33 mouse cellular contexts compared by ENCODE assay signal in the genomic region with DNA sequence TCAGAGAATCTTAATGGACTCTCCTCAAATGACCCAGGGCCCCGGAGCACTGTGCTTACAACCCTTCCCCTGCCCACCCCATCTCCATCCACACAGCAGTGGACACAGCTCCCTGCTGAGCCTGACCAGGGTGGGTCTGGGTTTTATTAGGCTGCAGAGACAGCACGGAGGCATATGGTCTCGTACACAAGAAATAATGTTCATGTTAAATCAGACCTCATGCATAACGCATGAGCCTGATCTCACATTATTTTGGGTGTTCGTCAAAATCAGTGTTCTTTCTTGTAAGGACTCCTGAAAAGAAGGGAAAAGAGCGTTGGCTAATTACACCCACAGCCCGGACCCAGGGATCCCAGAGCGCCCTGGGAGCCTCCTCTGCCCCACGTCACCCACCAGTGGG. TPM values are rescaled to one million over a fixed set of nuclear protein-coding genes. Genes with fewer than 3 reads are reported as not detected.
DNase-seq lines count a peak whose midpoint lies in the region; ATAC-seq and TF ChIP-seq lines count a peak whose summit lies in the region.
"Had no signal": no experiment of that assay in that cellular context is flagged by ENCODE, and none has a peak within 500 bp of the region (broad histone marks: within the 10 kb centered on the region; RNA-seq: fewer than 3 reads in every experiment).

No protein-coding gene starts in this region.

- H3K4me3 ChIP-seq in embryonic facial prominence, embryonic 11.5 days (ENCODE audit: low read depth, low read length) = no peak overlapping the region
- H3K4me3 ChIP-seq in embryonic facial prominence, embryonic 10.5 days = no peak overlapping the region
- H3K4me3 ChIP-seq in midbrain, embryonic 12.5 days = no peak overlapping the region
- no peak overlapping the region for H3K4me3 ChIP-seq in midbrain, postnatal 0 days (ENCODE audit: low read depth, low read length)
- no peak overlapping the region for H3K4me3 ChIP-seq in midbrain, embryonic 13.5 days (replicated peaks)
- no peak overlapping the region for H3K4me3 ChIP-seq in neural tube, embryonic 13.5 days
- H3K4me3 ChIP-seq: gastrocnemius, adult 2 months; heart, embryonic 10.5 days; intestine, embryonic 15.5 days; layer of hippocampus, adult 2 months; limb, embryonic 13.5 days; liver, embryonic 12.5 days had no signal

- no peak for ATAC-seq in embryonic facial prominence, embryonic 11.5 days (replicated peaks; ENCODE audit: insufficient number of reproducible peaks, low FRiP score, low TSS enrichment, low read depth)
- ATAC-seq in midbrain, embryonic 12.5 days (ENCODE audit: low FRiP score, low read depth) = no peak
- no peak for ATAC-seq in midbrain, postnatal 0 days (ENCODE audit: low FRiP score)
- no peak for ATAC-seq in midbrain, embryonic 13.5 days
- no peak for ATAC-seq in neural tube, embryonic 13.5 days (ENCODE audit: low read depth)
- ATAC-seq: activated CD4-positive, CD25-positive, alpha-beta regulatory T cell, adult 4 months; hindbrain, embryonic 16.5 days; intestine, embryonic 15.5 days; liver, embryonic 12.5 days had no signal

- WGBS in embryonic facial prominence, embryonic 11.5 days = 62% methylated on average over 9 of the region's 9 CpGs
- 71% methylated on average over 9 of the region's 9 CpGs for WGBS in embryonic facial prominence, embryonic 10.5 days
- WGBS in midbrain, embryonic 12.5 days = 59% methylated on average over 9 of the region's 9 CpGs
- WGBS in midbrain, postnatal 0 days = 48% methylated on average over 9 of the region's 9 CpGs
- WGBS in midbrain, embryonic 13.5 days = 46% methylated on average over 9 of the region's 9 CpGs
- 34% methylated on average over 9 of the region's 9 CpGs for WGBS in neural tube, embryonic 13.5 days

- TF ChIP-seq CTCF in midbrain, postnatal 0 days (IDR thresholded peaks at IDR 0.05) = no peak

- no peaks in the 10 kb centered on the region for H3K9me3 ChIP-seq in embryonic facial prominence, embryonic 11.5 days (replicated peaks; ENCODE audit: control insufficient read depth, low read length)
- no peaks in the 10 kb centered on the region for H3K9me3 ChIP-seq in embryonic facial prominence, embryonic 10.5 days
- H3K9me3 ChIP-seq in midbrain, embryonic 12.5 days = no peaks in the 10 kb centered on the region
- H3K9me3 ChIP-seq in midbrain, postnatal 0 days (ENCODE audit: low read length) = no peaks in the 10 kb centered on the region
- H3K9me3 ChIP-seq in midbrain, embryonic 13.5 days = no peaks in the 10 kb centered on the region
- no peaks in the 10 kb centered on the region for H3K9me3 ChIP-seq in neural tube, embryonic 13.5 days
- H3K9me3 ChIP-seq: heart, embryonic 10.5 days; intestine, embryonic 15.5 days; limb, embryonic 13.5 days; liver, embryonic 12.5 days had no signal

- H3K4me1 ChIP-seq in embryonic facial prominence, embryonic 11.5 days (ENCODE audit: control insufficient read depth, insufficient read depth, low read length) = no peaks in the 10 kb centered on the region
- peaks cover 32% of the 10 kb centered on the region for H3K4me1 ChIP-seq in embryonic facial prominence, embryonic 10.5 days
- peaks cover 50% of the 10 kb centered on the region for H3K4me1 ChIP-seq in midbrain, embryonic 12.5 days
- 0 out of 2 replicates have a peak, but pooled peaks cover 8% of the 10 kb centered on the region for H3K4me1 ChIP-seq in midbrain, postnatal 0 days (ENCODE audit: insufficient read depth, low read length)
- H3K4me1 ChIP-seq in midbrain, embryonic 13.5 days (replicated peaks) = peaks cover 61% of the 10 kb centered on the region
- peaks cover 43% of the 10 kb centered on the region for H3K4me1 ChIP-seq in neural tube, embryonic 13.5 days (replicated peaks)

- H3K27ac ChIP-seq in embryonic facial prominence, embryonic 11.5 days (replicated peaks; ENCODE audit: low read depth, low read length) = no peak overlapping the region
- no peak overlapping the region for H3K27ac ChIP-seq in embryonic facial prominence, embryonic 10.5 days (replicated peaks)
- 0 out of 2 replicates have a peak overlapping the region, but pooled peaks have one; percentile 25 for H3K27ac ChIP-seq in midbrain, embryonic 12.5 days (replicated peaks)
- H3K27ac ChIP-seq in midbrain, postnatal 0 days (ENCODE audit: low read depth, low read length) = no peak overlapping the region
- 0 out of 2 replicates have a peak overlapping the region, but pooled peaks have one; percentile 30 for H3K27ac ChIP-seq in midbrain, embryonic 13.5 days
- no peak overlapping the region; the same call in 1 of the 2 replicates for H3K27ac ChIP-seq in neural tube, embryonic 13.5 days (replicated peaks)
- H3K27ac ChIP-seq: gastrocnemius, adult 2 months; heart, embryonic 10.5 days; intestine, embryonic 15.5 days; layer of hippocampus, adult 2 months; limb, embryonic 13.5 days; liver, embryonic 12.5 days; stomach, postnatal 0 days had no signal

- H3K36me3 ChIP-seq in embryonic facial prominence, embryonic 11.5 days (replicated peaks; ENCODE audit: control insufficient read depth, insufficient read depth, low read depth, low read length) = no peaks in the 10 kb centered on the region
- H3K36me3 ChIP-seq in embryonic facial prominence, embryonic 10.5 days (replicated peaks) = no peaks in the 10 kb centered on the region
- H3K36me3 ChIP-seq in midbrain, embryonic 12.5 days = no peaks in the 10 kb centered on the region
- no peaks in the 10 kb centered on the region for H3K36me3 ChIP-seq in midbrain, postnatal 0 days (ENCODE audit: insufficient read depth, low read length)
- H3K36me3 ChIP-seq in midbrain, embryonic 13.5 days = no peaks in the 10 kb centered on the region
- H3K36me3 ChIP-seq in neural tube, embryonic 13.5 days = no peaks in the 10 kb centered on the region
- H3K36me3 ChIP-seq: heart, embryonic 10.5 days; intestine, embryonic 15.5 days; limb, embryonic 13.5 days; liver, embryonic 12.5 days had no signal

- peaks cover 19% of the 10 kb centered on the region for H3K27me3 ChIP-seq in embryonic facial prominence, embryonic 11.5 days (ENCODE audit: control insufficient read depth, insufficient read depth, low read length)
- H3K27me3 ChIP-seq in embryonic facial prominence, embryonic 10.5 days (replicated peaks; ENCODE audit: low read depth, poor library complexity, severe bottlenecking) = peaks cover 100% of the 10 kb centered on the region
- H3K27me3 ChIP-seq in midbrain, embryonic 12.5 days = peaks cover 75% of the 10 kb centered on the region
- peaks cover 22% of the 10 kb centered on the region for H3K27me3 ChIP-seq in midbrain, postnatal 0 days (ENCODE audit: insufficient read depth, low read length)
- H3K27me3 ChIP-seq in midbrain, embryonic 13.5 days = peaks cover 68% of the 10 kb centered on the region
- H3K27me3 ChIP-seq in neural tube, embryonic 13.5 days = peaks cover 93% of the 10 kb centered on the region

- H3K9ac ChIP-seq in embryonic facial prominence, embryonic 11.5 days (replicated peaks; ENCODE audit: low read length) = no peak overlapping the region
- H3K9ac ChIP-seq in midbrain, embryonic 12.5 days (replicated peaks) = 0 out of 2 replicates have a peak overlapping the region, but pooled peaks have one; percentile 21
- H3K9ac ChIP-seq in midbrain, postnatal 0 days (replicated peaks; ENCODE audit: low read length, poor library complexity, severe bottlenecking) = no peak overlapping the region
- no peak overlapping the region; the same call in 1 of the 2 replicates for H3K9ac ChIP-seq in midbrain, embryonic 13.5 days (replicated peaks)
- 0 out of 2 replicates have a peak overlapping the region, but pooled peaks have one; percentile 3 for H3K9ac ChIP-seq in neural tube, embryonic 13.5 days
- H3K9ac ChIP-seq: intestine, embryonic 15.5 days; limb, embryonic 13.5 days; liver, embryonic 12.5 days had no signal

- peak; percentile 12 for DNase-seq in embryonic facial prominence, embryonic 11.5 days (ENCODE audit: low spot score)
- no peak for DNase-seq in embryonic facial prominence, embryonic 10.5 days (ENCODE audit: low spot score)
- no peak for DNase-seq in midbrain, postnatal 0 days (ENCODE audit: low spot score)
- DNase-seq in thymus, postnatal 36 days = no peak
- no peak for DNase-seq in adrenal gland, postnatal 36 days
- DNase-seq: adrenal gland, adult 8-10 months; cerebellum, adult 9-10 months; gastrocnemius, adult 2 months; heart, postnatal 4 days; kidney, adult 9 months; kidney, postnatal 14 days; layer of hippocampus, postnatal 36 days; lung, adult 2 months; lung, postnatal 14 days; right cerebral cortex, postnatal 14 days; thymus, adult 2 months had no signal

- H3K4me2 ChIP-seq in embryonic facial prominence, embryonic 11.5 days (ENCODE audit: low read depth, low read length) = no peak overlapping the region
- H3K4me2 ChIP-seq in midbrain, embryonic 12.5 days (replicated peaks) = peak overlapping the region; percentile 22; the same call in 1 of the 2 replicates
- no peak overlapping the region for H3K4me2 ChIP-seq in midbrain, postnatal 0 days (ENCODE audit: low read depth, low read length, poor library complexity, severe bottlenecking)
- 0 out of 2 replicates have a peak overlapping the region, but pooled peaks have one; percentile 6 for H3K4me2 ChIP-seq in midbrain, embryonic 13.5 days (replicated peaks)
- H3K4me2 ChIP-seq in neural tube, embryonic 13.5 days = peak overlapping the region; percentile 2
- H3K4me2 ChIP-seq: intestine, embryonic 15.5 days; limb, embryonic 13.5 days; liver, embryonic 12.5 days had no signal

RNA-seq across cellular contexts. Expression of a gene that starts 7.6 kb away (rescaled TPM):
- 2.1 and 3.4 TPM in 2 replicates for polyA plus RNA-seq in embryonic facial prominence, embryonic 11.5 days (2014; fragmentation: Nextera tagmentation; extraction: Ambion mirVana)
- 1.7 and 2.5 TPM in 2 replicates for polyA plus RNA-seq in embryonic facial prominence, embryonic 10.5 days (2016; fragmentation: Nextera tagmentation; extraction: Ambion mirVana)
- 26.2 and 30.5 TPM in 2 replicates for polyA plus RNA-seq in midbrain, embryonic 12.5 days (2016; fragmentation: Nextera tagmentation; extraction: Ambion mirVana)
- 17.7 and 19.8 TPM in 2 replicates for total RNA-seq in midbrain, postnatal 0 days (2014; rRNA removed)
- 11.4 and 11.5 TPM in 2 replicates for polyA plus RNA-seq in midbrain, postnatal 0 days (2015; fragmentation: Nextera tagmentation; extraction: Ambion mirVana)
- polyA plus RNA-seq in midbrain, embryonic 13.5 days (2015; fragmentation: Nextera tagmentation; extraction: Ambion mirVana) = 14.2 and 19.3 TPM in 2 replicates
- 8.0 and 8.7 TPM in 2 replicates for polyA plus RNA-seq in neural tube, embryonic 13.5 days (2015; fragmentation: Nextera tagmentation; extraction: Ambion mirVana)
- total RNA-seq in adrenal gland, postnatal 36 days (2021) = under 1 TPM in 1 of 2 experiments, not detected in 1; 0.10 TPM
- total RNA-seq: common myeloid progenitor, adult 5-6 weeks; megakaryocyte progenitor cell, adult 5-6 weeks; monocyte, adult 5-6 weeks; neutrophil, adult 5-6 weeks had no signal
- polyA plus RNA-seq: activated CD4-positive, CD25-positive, alpha-beta regulatory T cell, adult 4 months had no signal

RNA-seq across cellular contexts. Expression of a gene that starts 29.2 kb away (rescaled TPM):
- polyA plus RNA-seq in embryonic facial prominence, embryonic 11.5 days (2014; fragmentation: Nextera tagmentation; extraction: Ambion mirVana) = 77.1 and 90.3 TPM in 2 replicates
- polyA plus RNA-seq in embryonic facial prominence, embryonic 10.5 days (2016; fragmentation: Nextera tagmentation; extraction: Ambion mirVana) = 70.8 and 78.6 TPM in 2 replicates
- 61.9 and 63.0 TPM in 2 replicates for polyA plus RNA-seq in midbrain, embryonic 12.5 days (2016; fragmentation: Nextera tagmentation; extraction: Ambion mirVana)
- total RNA-seq in midbrain, postnatal 0 days (2014; rRNA removed) = 10.3 and 10.9 TPM in 2 replicates
- polyA plus RNA-seq in midbrain, postnatal 0 days (2015; fragmentation: Nextera tagmentation; extraction: Ambion mirVana) = 30.7 and 31.7 TPM in 2 replicates
- 48.3 and 51.1 TPM in 2 replicates for polyA plus RNA-seq in midbrain, embryonic 13.5 days (2015; fragmentation: Nextera tagmentation; extraction: Ambion mirVana)
- polyA plus RNA-seq in neural tube, embryonic 13.5 days (2015; fragmentation: Nextera tagmentation; extraction: Ambion mirVana) = 49.2 and 54.2 TPM in 2 replicates
- total RNA-seq in adrenal gland, postnatal 36 days (2021) = 10 to 100 TPM; 30.0 to 40.6 TPM

RNA-seq across cellular contexts. Expression of a gene that starts 36.3 kb away (rescaled TPM):
- 9.7 and 10.7 TPM in 2 replicates for polyA plus RNA-seq in embryonic facial prominence, embryonic 11.5 days (2014; fragmentation: Nextera tagmentation; extraction: Ambion mirVana)
- polyA plus RNA-seq in embryonic facial prominence, embryonic 10.5 days (2016; fragmentation: Nextera tagmentation; extraction: Ambion mirVana) = 10.8 and 15.5 TPM in 2 replicates
- 2.6 and 4.1 TPM in 2 replicates for polyA plus RNA-seq in midbrain, embryonic 12.5 days (2016; fragmentation: Nextera tagmentation; extraction: Ambion mirVana)
- total RNA-seq in midbrain, postnatal 0 days (2014; rRNA removed) = 5.0 and 6.9 TPM in 2 replicates
- polyA plus RNA-seq in midbrain, postnatal 0 days (2015; fragmentation: Nextera tagmentation; extraction: Ambion mirVana) = 1.7 and 2.0 TPM in 2 replicates
- 2.8 and 3.0 TPM in 2 replicates for polyA plus RNA-seq in midbrain, embryonic 13.5 days (2015; fragmentation: Nextera tagmentation; extraction: Ambion mirVana)
- 2.6 and 2.9 TPM in 2 replicates for polyA plus RNA-seq in neural tube, embryonic 13.5 days (2015; fragmentation: Nextera tagmentation; extraction: Ambion mirVana)
- 1 to 10 TPM; 8.1 to 9.0 TPM for total RNA-seq in adrenal gland, postnatal 36 days (2021)

RNA-seq across cellular contexts. Expression of a gene that starts 50.4 kb away (rescaled TPM):
- polyA plus RNA-seq in embryonic facial prominence, embryonic 11.5 days (2014; fragmentation: Nextera tagmentation; extraction: Ambion mirVana) = 236 and 240 TPM in 2 replicates
- polyA plus RNA-seq in embryonic facial prominence, embryonic 10.5 days (2016; fragmentation: Nextera tagmentation; extraction: Ambion mirVana) = 265 and 267 TPM in 2 replicates
- polyA plus RNA-seq in midbrain, embryonic 12.5 days (2016; fragmentation: Nextera tagmentation; extraction: Ambion mirVana) = 194 and 195 TPM in 2 replicates
- total RNA-seq in midbrain, postnatal 0 days (2014; rRNA removed) = 32.8 and 34.3 TPM in 2 replicates
- polyA plus RNA-seq in midbrain, postnatal 0 days (2015; fragmentation: Nextera tagmentation; extraction: Ambion mirVana) = 73.8 and 75.9 TPM in 2 replicates
- polyA plus RNA-seq in midbrain, embryonic 13.5 days (2015; fragmentation: Nextera tagmentation; extraction: Ambion mirVana) = 147 and 153 TPM in 2 replicates
- polyA plus RNA-seq in neural tube, embryonic 13.5 days (2015; fragmentation: Nextera tagmentation; extraction: Ambion mirVana) = 101 and 115 TPM in 2 replicates
- 10 to 100 TPM; 39.3 to 39.6 TPM for total RNA-seq in adrenal gland, postnatal 36 days (2021)

RNA-seq across cellular contexts. Expression of a gene that starts 53.6 kb away (rescaled TPM):
- polyA plus RNA-seq in embryonic facial prominence, embryonic 11.5 days (2014; fragmentation: Nextera tagmentation; extraction: Ambion mirVana) = not detected in 2 replicates
- 0.24 TPM in 1 of 2 replicates, not detected in the other for polyA plus RNA-seq in embryonic facial prominence, embryonic 10.5 days (2016; fragmentation: Nextera tagmentation; extraction: Ambion mirVana)
- 1.1 and 1.6 TPM in 2 replicates for polyA plus RNA-seq in midbrain, embryonic 12.5 days (2016; fragmentation: Nextera tagmentation; extraction: Ambion mirVana)
- not detected in 2 replicates for total RNA-seq in midbrain, postnatal 0 days (2014; rRNA removed)
- 0.19 TPM in 1 of 2 replicates, not detected in the other for polyA plus RNA-seq in midbrain, postnatal 0 days (2015; fragmentation: Nextera tagmentation; extraction: Ambion mirVana)
- 0.79 and 1.1 TPM in 2 replicates for polyA plus RNA-seq in midbrain, embryonic 13.5 days (2015; fragmentation: Nextera tagmentation; extraction: Ambion mirVana)
- polyA plus RNA-seq in neural tube, embryonic 13.5 days (2015; fragmentation: Nextera tagmentation; extraction: Ambion mirVana) = 0.47 and 0.68 TPM in 2 replicates
- total RNA-seq in adrenal gland, postnatal 36 days (2021) = not detected
- total RNA-seq: adrenal gland, adult 8-10 months; common myeloid progenitor, adult 5-6 weeks; gastrocnemius, adult 2 months; heart, postnatal 4 days; megakaryocyte progenitor cell, adult 5-6 weeks; monocyte, adult 5-6 weeks; neutrophil, adult 5-6 weeks had no signal
- polyA plus RNA-seq: activated CD4-positive, CD25-positive, alpha-beta regulatory T cell, adult 4 months; gonadal fat pad, adult 2 months; intestine, embryonic 15.5 days; liver, embryonic 12.5 days; lung, adult 2 months; stomach, postnatal 0 days; thymus, adult 2 months; urinary bladder, adult 2 months had no signal

Comparison
In these comparisons a context has a peak if more than half of its experiments do, and no peak if none do; other contexts are left out.
1. H3K27ac ChIP-seq: peak in midbrain, embryonic 12.5 days (single experiment) and midbrain, embryonic 13.5 days (single experiment); none in embryonic facial prominence, embryonic 11.5 days (single experiment), embryonic facial prominence, embryonic 10.5 days (single experiment), midbrain, postnatal 0 days (single experiment) and neural tube, embryonic 13.5 days (single experiment).
2. H3K4me2 ChIP-seq: peak in midbrain, embryonic 12.5 days (single experiment), midbrain, embryonic 13.5 days (single experiment) and neural tube, embryonic 13.5 days (single experiment); none in embryonic facial prominence, embryonic 11.5 days (single experiment) and midbrain, postnatal 0 days (single experiment).
3. H3K9ac ChIP-seq: peak in midbrain, embryonic 12.5 days (single experiment) and neural tube, embryonic 13.5 days (single experiment); none in embryonic facial prominence, embryonic 11.5 days (single experiment), midbrain, postnatal 0 days (single experiment) and midbrain, embryonic 13.5 days (single experiment).